Mouse (Mus musculus): ENCODE measurements around the gene Ephb2. TPM values are rescaled to one million over a fixed set of nuclear protein-coding genes. Genes with fewer than 3 reads are reported as not detected.

Ephb2 gene
- polyA plus RNA-seq (2012; rRNA removed) = 0.49 and 1.7 TPM in 2 replicates

- Histone ChIP-seq H3K4me3 (ENCODE audit: control insufficient read depth, low read depth, low read length) (peak within 1 kb of the TSS; percentile 30), H3K27ac (ENCODE audit: control insufficient read depth, insufficient read depth, low read depth, low read length) (no peak within 1 kb of the TSS), H3K27me3 (ENCODE audit: control insufficient read depth, insufficient read depth, low read length) (no peaks in the 10 kb centered on the region; the same call in 1 of the 2 replicates), H3K4me1 (ENCODE audit: control insufficient read depth, insufficient read depth, low read length) (peaks cover 17% of the 10 kb centered on the region), H3K36me3 (ENCODE audit: control insufficient read depth, insufficient read depth, low read length) (no peaks in the 10 kb centered on the region)
- TF ChIP-seq CTCF (IDR thresholded peaks at IDR 0.05; ENCODE audit: control insufficient read depth, insufficient read depth, insufficient replicate concordance, low read depth, low read length) (no peak), POLR2A (IDR thresholded peaks at IDR 0.05; ENCODE audit: control insufficient read depth, low read depth, low read length) (no peak)
Observed at GRCm38 (mm10) chr4:136835621-136836386, at the start of gene Ephb2. TSS of gene Ephb2 (minus strand) at chr4:136835988.

GRCm38 (mm10) chr4:136878601-136879000 lies 42.8 kb upstream of the Ephb2 start:
- Histone ChIP-seq H3K4me1 (ENCODE audit: control insufficient read depth, insufficient read depth, low read length) (peaks cover 9% of the 10 kb centered on the region), H3K4me3 (ENCODE audit: control insufficient read depth, low read depth, low read length) (peak overlapping the region; percentile 82), H3K27me3 (ENCODE audit: control insufficient read depth, insufficient read depth, low read length) (no peaks in the 10 kb centered on the region), H3K27ac (ENCODE audit: control insufficient read depth, insufficient read depth, low read depth, low read length) (no peak overlapping the region), H3K36me3 (ENCODE audit: control insufficient read depth, insufficient read depth, low read length) (no peaks in the 10 kb centered on the region)
- TF ChIP-seq POLR2A (IDR thresholded peaks at IDR 0.05; ENCODE audit: control insufficient read depth, low read depth, low read length) (no peak), CTCF (IDR thresholded peaks at IDR 0.05; ENCODE audit: control insufficient read depth, insufficient read depth, insufficient replicate concordance, low read depth, low read length) (peak; percentile 16; the same call in 1 of the 2 replicates)

- TF ChIP-seq CTCF (IDR thresholded peaks at IDR 0.05; ENCODE audit: control insufficient read depth, insufficient read depth, insufficient replicate concordance, low read depth, low read length) (no peak), POLR2A (IDR thresholded peaks at IDR 0.05; ENCODE audit: control insufficient read depth, low read depth, low read length) (peak; percentile 63)
- Histone ChIP-seq H3K27me3 (ENCODE audit: control insufficient read depth, insufficient read depth, low read length) (no peaks in the 10 kb centered on the region), H3K4me1 (ENCODE audit: control insufficient read depth, insufficient read depth, low read length) (peaks cover 9% of the 10 kb centered on the region), H3K27ac (ENCODE audit: control insufficient read depth, insufficient read depth, low read depth, low read length) (peak overlapping the region; percentile 79), H3K4me3 (ENCODE audit: control insufficient read depth, low read depth, low read length) (peak overlapping the region; percentile 82), H3K36me3 (ENCODE audit: control insufficient read depth, insufficient read depth, low read length) (no peaks in the 10 kb centered on the region)
Observed at GRCm38 (mm10) chr4:136878171-136878570, 42.4 kb upstream of the Ephb2 start.

- Histone ChIP-seq H3K4me1 (ENCODE audit: control insufficient read depth, insufficient read depth, low read length) (peaks cover 9% of the 10 kb centered on the region), H3K27ac (ENCODE audit: control insufficient read depth, insufficient read depth, low read depth, low read length) (no peak overlapping the region), H3K27me3 (ENCODE audit: control insufficient read depth, insufficient read depth, low read length) (no peaks in the 10 kb centered on the region), H3K36me3 (ENCODE audit: control insufficient read depth, insufficient read depth, low read length) (no peaks in the 10 kb centered on the region), H3K4me3 (ENCODE audit: control insufficient read depth, low read depth, low read length) (no peak overlapping the region)
- peak; percentile 43; the same call in 1 of the 2 replicates for TF ChIP-seq CTCF (IDR thresholded peaks at IDR 0.05; ENCODE audit: control insufficient read depth, insufficient read depth, insufficient replicate concordance, low read depth, low read length)
- TF ChIP-seq POLR2A (IDR thresholded peaks at IDR 0.05; ENCODE audit: control insufficient read depth, low read depth, low read length) = no peak
Observed at GRCm38 (mm10) chr4:136876971-136877370, 41.2 kb upstream of the Ephb2 start.

GRCm38 (mm10) chr4:136875012-136875411 lies 39.2 kb upstream of the Ephb2 start:
- TF ChIP-seq POLR2A (IDR thresholded peaks at IDR 0.05; ENCODE audit: control insufficient read depth, low read depth, low read length) (no peak), CTCF (IDR thresholded peaks at IDR 0.05; ENCODE audit: control insufficient read depth, insufficient read depth, insufficient replicate concordance, low read depth, low read length) (no peak)
- no peaks in the 10 kb centered on the region for H3K36me3 ChIP-seq (ENCODE audit: control insufficient read depth, insufficient read depth, low read length)
- H3K27me3 ChIP-seq (ENCODE audit: control insufficient read depth, insufficient read depth, low read length) = no peaks in the 10 kb centered on the region
- peaks cover 9% of the 10 kb centered on the region for H3K4me1 ChIP-seq (ENCODE audit: control insufficient read depth, insufficient read depth, low read length)
- H3K27ac ChIP-seq (ENCODE audit: control insufficient read depth, insufficient read depth, low read depth, low read length) = no peak overlapping the region
- H3K4me3 ChIP-seq (ENCODE audit: control insufficient read depth, low read depth, low read length) = no peak overlapping the region

GRCm38 (mm10) chr4:136868371-136868770 lies 32.6 kb upstream of the Ephb2 start:
- TF ChIP-seq CTCF (IDR thresholded peaks at IDR 0.05; ENCODE audit: control insufficient read depth, insufficient read depth, insufficient replicate concordance, low read depth, low read length) (no peak), POLR2A (IDR thresholded peaks at IDR 0.05; ENCODE audit: control insufficient read depth, low read depth, low read length) (no peak)
- Histone ChIP-seq H3K4me1 (ENCODE audit: control insufficient read depth, insufficient read depth, low read length) (peaks cover 18% of the 10 kb centered on the region), H3K27ac (ENCODE audit: control insufficient read depth, insufficient read depth, low read depth, low read length) (no peak overlapping the region), H3K27me3 (ENCODE audit: control insufficient read depth, insufficient read depth, low read length) (no peaks in the 10 kb centered on the region), H3K4me3 (ENCODE audit: control insufficient read depth, low read depth, low read length) (no peak overlapping the region), H3K36me3 (ENCODE audit: control insufficient read depth, insufficient read depth, low read length) (no peaks in the 10 kb centered on the region)

- no peak overlapping the region for H3K4me3 ChIP-seq (ENCODE audit: control insufficient read depth, low read depth, low read length)
- TF ChIP-seq CTCF (IDR thresholded peaks at IDR 0.05; ENCODE audit: control insufficient read depth, insufficient read depth, insufficient replicate concordance, low read depth, low read length) (no peak), POLR2A (IDR thresholded peaks at IDR 0.05; ENCODE audit: control insufficient read depth, low read depth, low read length) (no peak)
- no peak overlapping the region for H3K27ac ChIP-seq (ENCODE audit: control insufficient read depth, insufficient read depth, low read depth, low read length)
- H3K36me3 ChIP-seq (ENCODE audit: control insufficient read depth, insufficient read depth, low read length) = no peaks in the 10 kb centered on the region
- no peaks in the 10 kb centered on the region for H3K27me3 ChIP-seq (ENCODE audit: control insufficient read depth, insufficient read depth, low read length)
- peaks cover 18% of the 10 kb centered on the region for H3K4me1 ChIP-seq (ENCODE audit: control insufficient read depth, insufficient read depth, low read length)
Observed at GRCm38 (mm10) chr4:136867690-136868345, 32.0 kb upstream of the Ephb2 start.

Data from testis, adult 2 months (tissue).